8 mouse cellular contexts compared by ENCODE assay signal in the genomic region with DNA sequence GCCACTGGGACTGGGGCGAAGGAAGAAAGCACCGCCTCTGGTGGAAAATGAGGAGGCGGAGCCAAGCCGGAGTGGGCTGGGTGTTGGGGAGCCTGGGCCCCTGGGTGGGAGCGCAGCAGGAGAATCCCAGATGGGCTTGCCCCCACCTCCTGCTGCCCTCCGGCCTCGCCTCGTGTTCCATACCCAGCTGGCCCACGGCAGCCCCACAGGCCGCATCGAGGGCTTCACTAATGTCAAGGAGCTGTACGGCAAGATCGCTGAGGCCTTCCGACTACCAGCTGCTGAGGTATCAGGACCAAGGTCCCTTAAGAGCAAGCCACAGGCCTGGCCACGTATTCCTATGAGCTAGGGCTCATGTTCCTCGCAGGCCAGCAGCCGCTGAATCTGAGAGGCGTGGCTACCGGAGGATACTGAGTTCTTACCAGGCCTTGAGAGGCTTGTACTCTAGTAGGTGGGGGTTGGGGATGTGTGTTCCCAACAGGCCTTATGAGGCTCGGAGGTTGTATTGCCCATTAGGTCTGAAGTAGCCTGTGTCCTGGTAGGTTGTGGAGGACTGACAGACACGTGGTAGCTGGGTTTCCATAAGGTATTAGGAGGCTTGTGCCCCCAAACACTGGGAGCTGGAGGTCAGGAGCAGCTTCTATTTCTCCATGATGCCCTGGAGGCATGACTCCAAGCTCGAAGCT. TPM values are rescaled to one million over a fixed set of nuclear protein-coding genes. Genes with fewer than 3 reads are reported as not detected.
A peak's percentile ranks its signal among the peaks of the same experiment; 100 is the strongest.
DNase-seq lines count a peak whose midpoint lies in the region; ATAC-seq lines count a peak whose summit lies in the region.

No protein-coding gene starts in this region.

- H3K27ac ChIP-seq in neural tube, embryonic 11.5 days (ENCODE audit: low read depth, low read length): no peak overlapping the region
- H3K27ac ChIP-seq in heart, embryonic 13.5 days (replicated peaks): peak overlapping the region; percentile 48; the same call in 1 of the 2 replicates
- H3K27ac ChIP-seq in midbrain, embryonic 14.5 days (replicated peaks; ENCODE audit: low read depth, low read length): no peak overlapping the region

- H3K4me2 ChIP-seq in neural tube, embryonic 11.5 days (ENCODE audit: low read depth): peak overlapping the region; percentile 14; the same call in 1 of the 2 replicates
- peak overlapping the region; percentile 65 for H3K4me2 ChIP-seq in heart, embryonic 13.5 days
- no peak overlapping the region for H3K4me2 ChIP-seq in midbrain, embryonic 14.5 days (ENCODE audit: low read length)

- ATAC-seq in neural tube, embryonic 11.5 days (ENCODE audit: insufficient read depth, low FRiP score, low TSS enrichment): peak; percentile 5; the same call in 1 of the 2 replicates
- no peak for ATAC-seq in heart, embryonic 13.5 days (ENCODE audit: extremely low read depth, insufficient number of reproducible peaks, low FRiP score, low TSS enrichment)
- 0 out of 2 replicates have a peak, but pooled peaks have one; percentile 0 for ATAC-seq in midbrain, embryonic 14.5 days (ENCODE audit: low FRiP score, low TSS enrichment)

- peak overlapping the region; percentile 10 for H3K9ac ChIP-seq in neural tube, embryonic 11.5 days (ENCODE audit: low read length)
- H3K9ac ChIP-seq in heart, embryonic 13.5 days: peak overlapping the region; percentile 75
- H3K9ac ChIP-seq in midbrain, embryonic 14.5 days (replicated peaks; ENCODE audit: low read length): no peak overlapping the region

- DNase-seq in neural tube, embryonic 11.5 days (ENCODE audit: low spot score): no peak
- DNase-seq in neural tube, embryonic 10.5 days (ENCODE audit: extremely low spot score, low spot score): no peak
- DNase-seq in kidney, postnatal 25 days: peak; percentile 48 to 66
- DNase-seq in midbrain, embryonic 14.5 days: peak; percentile 30
- DNase-seq in cerebellum, postnatal 10 days: no peak
- no peak for DNase-seq in frontal cortex, postnatal 14 days (ENCODE audit: low spot score in 2 of 2)
- DNase-seq in ovary, adult 18-20 months (ENCODE audit: low spot score): no peak

- no peak overlapping the region for H3K4me3 ChIP-seq in neural tube, embryonic 11.5 days (ENCODE audit: low read depth, low read length)
- H3K4me3 ChIP-seq in heart, embryonic 13.5 days: peak overlapping the region; percentile 38
- no peak overlapping the region for H3K4me3 ChIP-seq in midbrain, embryonic 14.5 days (replicated peaks; ENCODE audit: low read depth, low read length)

- WGBS in neural tube, embryonic 11.5 days: 16% methylated on average over 22 of the region's 22 CpGs
- WGBS in heart, embryonic 13.5 days: 17% methylated on average over 22 of the region's 22 CpGs
- 18% methylated on average over 22 of the region's 22 CpGs for WGBS in midbrain, embryonic 14.5 days

- no peaks in the 10 kb centered on the region for H3K27me3 ChIP-seq in neural tube, embryonic 11.5 days (ENCODE audit: control insufficient read depth, insufficient read depth, low read length)
- H3K27me3 ChIP-seq in heart, embryonic 13.5 days (replicated peaks): no peaks in the 10 kb centered on the region
- H3K27me3 ChIP-seq in midbrain, embryonic 14.5 days (ENCODE audit: control insufficient read depth, insufficient read depth, low read length): no peaks in the 10 kb centered on the region

- H3K9me3 ChIP-seq in neural tube, embryonic 11.5 days (ENCODE audit: control insufficient read depth, low read length): no peaks in the 10 kb centered on the region
- no peaks in the 10 kb centered on the region for H3K9me3 ChIP-seq in heart, embryonic 13.5 days
- H3K9me3 ChIP-seq in midbrain, embryonic 14.5 days (ENCODE audit: control insufficient read depth, low read length): no peaks in the 10 kb centered on the region

- peaks cover 2% of the 10 kb centered on the region; the same call in 1 of the 2 replicates for H3K36me3 ChIP-seq in neural tube, embryonic 11.5 days (ENCODE audit: control insufficient read depth, insufficient read depth, low read length)
- peaks cover 47% of the 10 kb centered on the region for H3K36me3 ChIP-seq in heart, embryonic 13.5 days
- peaks cover 10% of the 10 kb centered on the region; the same call in 1 of the 2 replicates for H3K36me3 ChIP-seq in midbrain, embryonic 14.5 days (ENCODE audit: control insufficient read depth, insufficient read depth, low read length)

- H3K4me1 ChIP-seq in neural tube, embryonic 11.5 days (ENCODE audit: control insufficient read depth, insufficient read depth, low read length): peaks cover 10% of the 10 kb centered on the region
- peaks cover 50% of the 10 kb centered on the region for H3K4me1 ChIP-seq in heart, embryonic 13.5 days
- peaks cover 18% of the 10 kb centered on the region; the same call in 1 of the 2 replicates for H3K4me1 ChIP-seq in midbrain, embryonic 14.5 days (ENCODE audit: control insufficient read depth, insufficient read depth, low read length)

RNA-seq across cellular contexts. Expression of a gene that starts 5.3 kb away (rescaled TPM):
- 0.34 and 1.1 TPM in 2 replicates for polyA plus RNA-seq in neural tube, embryonic 11.5 days (2014; fragmentation: Nextera tagmentation; extraction: Ambion mirVana)
- 0.35 and 0.41 TPM in 2 replicates for polyA plus RNA-seq in heart, embryonic 13.5 days (2015; fragmentation: Nextera tagmentation; extraction: Ambion mirVana)
- polyA plus RNA-seq in midbrain, embryonic 14.5 days (2014; fragmentation: Nextera tagmentation; extraction: Ambion mirVana): 0.72 and 1.3 TPM in 2 replicates

RNA-seq across cellular contexts. Expression of a gene that starts 8.7 kb away (rescaled TPM):
- polyA plus RNA-seq in neural tube, embryonic 11.5 days (2014; fragmentation: Nextera tagmentation; extraction: Ambion mirVana): 174 and 181 TPM in 2 replicates
- 155 and 164 TPM in 2 replicates for polyA plus RNA-seq in heart, embryonic 13.5 days (2015; fragmentation: Nextera tagmentation; extraction: Ambion mirVana)
- polyA plus RNA-seq in midbrain, embryonic 14.5 days (2014; fragmentation: Nextera tagmentation; extraction: Ambion mirVana): 106 and 116 TPM in 2 replicates

RNA-seq across cellular contexts. Expression of a gene that starts 37.8 kb away (rescaled TPM):
- polyA plus RNA-seq in neural tube, embryonic 11.5 days (2014; fragmentation: Nextera tagmentation; extraction: Ambion mirVana): 29.3 and 29.5 TPM in 2 replicates
- polyA plus RNA-seq in heart, embryonic 13.5 days (2015; fragmentation: Nextera tagmentation; extraction: Ambion mirVana): 19.5 and 20.0 TPM in 2 replicates
- 26.6 TPM in 2 replicates for polyA plus RNA-seq in midbrain, embryonic 14.5 days (2014; fragmentation: Nextera tagmentation; extraction: Ambion mirVana)

RNA-seq across cellular contexts. Expression of a gene that starts 53.1 kb away (rescaled TPM):
- polyA plus RNA-seq in neural tube, embryonic 11.5 days (2014; fragmentation: Nextera tagmentation; extraction: Ambion mirVana): 64.9 and 68.9 TPM in 2 replicates
- 41.4 and 47.4 TPM in 2 replicates for polyA plus RNA-seq in heart, embryonic 13.5 days (2015; fragmentation: Nextera tagmentation; extraction: Ambion mirVana)
- polyA plus RNA-seq in midbrain, embryonic 14.5 days (2014; fragmentation: Nextera tagmentation; extraction: Ambion mirVana): 46.2 TPM in 2 replicates

RNA-seq across cellular contexts. Expression of a gene that starts 53.4 kb away (rescaled TPM):
- 734 and 760 TPM in 2 replicates for polyA plus RNA-seq in neural tube, embryonic 11.5 days (2014; fragmentation: Nextera tagmentation; extraction: Ambion mirVana)
- polyA plus RNA-seq in heart, embryonic 13.5 days (2015; fragmentation: Nextera tagmentation; extraction: Ambion mirVana): 438 and 474 TPM in 2 replicates
- polyA plus RNA-seq in midbrain, embryonic 14.5 days (2014; fragmentation: Nextera tagmentation; extraction: Ambion mirVana): 987 and 1,278 TPM in 2 replicates

Comparison
In these comparisons a context has a peak if more than half of its experiments do, and no peak if none do; other contexts are left out.
1. DNase-seq: peak in kidney, postnatal 25 days (2 of 2) and midbrain, embryonic 14.5 days (single experiment); none in neural tube, embryonic 11.5 days (single experiment), neural tube, embryonic 10.5 days (single experiment), cerebellum, postnatal 10 days (0 of 2), frontal cortex, postnatal 14 days (0 of 2) and ovary, adult 18-20 months (single experiment).